Mouse (Mus musculus): ENCODE measurements at regions not wholly inside any gene's neighbourhood (a gene's known extent, or its start where the extent isn't known, plus 50 kb on each side); places are given as distances from the start of the nearest gene placed in this dataset.

GRCm38 (mm10) chr7:83179403-83179802 is 312.3 kb downstream of the Mex3b start:
- no peak for DNase-seq (ENCODE audit: low spot score)

- DNase-seq (ENCODE audit: low spot score), result no peak
Measured at GRCm38 (mm10) chr7:83186341-83186740, 319.2 kb downstream of the Mex3b start.

- no peak for DNase-seq (ENCODE audit: low spot score)
Measured at GRCm38 (mm10) chr7:83195896-83196537, 328.9 kb downstream of the Mex3b start.

GRCm38 (mm10) chr7:83197490-83197889 is 330.4 kb downstream of the Mex3b start:
- DNase-seq (ENCODE audit: low spot score), result no peak

- peak; percentile 18 for DNase-seq (ENCODE audit: low spot score)
Measured at GRCm38 (mm10) chr7:83201126-83201686, 334.1 kb downstream of the Mex3b start.

GRCm38 (mm10) chr7:83201768-83202493 is 334.8 kb downstream of the Mex3b start:
- peak; percentile 80 for DNase-seq (ENCODE audit: low spot score)

- peak; percentile 5 for DNase-seq (ENCODE audit: low spot score)
Measured at GRCm38 (mm10) chr7:83203311-83204012, 336.3 kb downstream of the Mex3b start.

GRCm38 (mm10) chr7:83204013-83204365 is 336.9 kb downstream of the Mex3b start:
- peak; percentile 42 for DNase-seq (ENCODE audit: low spot score)

- DNase-seq (ENCODE audit: low spot score), result no peak
Measured at GRCm38 (mm10) chr7:83204701-83205100, 337.6 kb downstream of the Mex3b start.

- no peak for DNase-seq (ENCODE audit: low spot score)
Measured at GRCm38 (mm10) chr7:83206999-83207398, 339.9 kb downstream of the Mex3b start.

- DNase-seq (ENCODE audit: low spot score), result no peak
Measured at GRCm38 (mm10) chr7:83211611-83212010, 344.5 kb downstream of the Mex3b start.

- DNase-seq (ENCODE audit: low spot score), result no peak
Measured at GRCm38 (mm10) chr7:83222029-83222722, 355.0 kb downstream of the Mex3b start.

- DNase-seq (ENCODE audit: low spot score), result no peak
Measured at GRCm38 (mm10) chr7:83227262-83228108, 357.2 kb upstream of the Tmc3 start.

GRCm38 (mm10) chr7:83230496-83231325 is 354.0 kb upstream of the Tmc3 start:
- DNase-seq (ENCODE audit: low spot score), result no peak

GRCm38 (mm10) chr7:83235659-83236058 is 349.1 kb upstream of the Tmc3 start:
- DNase-seq (ENCODE audit: low spot score), result no peak

GRCm38 (mm10) chr7:83237336-83237735 is 347.4 kb upstream of the Tmc3 start:
- DNase-seq (ENCODE audit: low spot score), result no peak

- no peak for DNase-seq (ENCODE audit: low spot score)
Measured at GRCm38 (mm10) chr7:83238091-83238490, 346.6 kb upstream of the Tmc3 start.

GRCm38 (mm10) chr7:83242233-83242632 is 342.5 kb upstream of the Tmc3 start:
- DNase-seq (ENCODE audit: low spot score), result peak; percentile 12

GRCm38 (mm10) chr7:83245867-83246266 is 338.9 kb upstream of the Tmc3 start:
- no peak for DNase-seq (ENCODE audit: low spot score)

GRCm38 (mm10) chr7:83251995-83252563 is 332.6 kb upstream of the Tmc3 start:
- DNase-seq (ENCODE audit: low spot score), result no peak

All from embryo, embryonic 10 days (tissue).